Mouse (Mus musculus) midbrain, embryonic 13.5 days (tissue): ENCODE results near the gene Itga6. TPM values are rescaled to one million over a fixed set of nuclear protein-coding genes. Genes with fewer than 3 reads are reported as not detected.

Experiments
- ATAC-seq: fragments of 200-750 bp; cut with Nextera tagmentation; 2 replicates; pipeline ENCODE4 v1.8.0; 2017; ENCODE audit warnings: mild to moderate bottlenecking, moderate TSS enrichment, moderate library complexity
- H3K27ac ChIP-seq: fragments of 300-500 bp; sonication (generic); 2 replicates; pipeline ENCODE4 v1.5.1; 2015; ENCODE audit warnings: inconsistent platforms, mild to moderate bottlenecking, moderate library complexity
- H3K27me3 ChIP-seq: fragments of 300-500 bp; sonication (generic); 2 replicates; pipeline ENCODE4 v1.6.1; 2015; ENCODE audit warnings: mild to moderate bottlenecking, inconsistent platforms
- H3K36me3 ChIP-seq: fragments of 300-500 bp; sonication (generic); 2 replicates; pipeline ENCODE4 v1.6.1; 2015; ENCODE audit warnings: mild to moderate bottlenecking, inconsistent platforms
- H3K4me1 ChIP-seq: fragments of 300-500 bp; sonication (generic); replicated peaks from 2 replicates; pipeline ENCODE4 v1.6.1; 2015; ENCODE audit warnings: inconsistent platforms
- H3K4me2 ChIP-seq: fragments of 300-500 bp; sonication (generic); replicated peaks from 2 replicates; pipeline ENCODE4 v1.6.1; 2015; ENCODE audit warnings: moderate library complexity, mild to moderate bottlenecking, inconsistent platforms
- H3K4me3 ChIP-seq: fragments of 300-500 bp; sonication (generic); replicated peaks from 2 replicates; pipeline ENCODE4 v1.5.1; 2015; ENCODE audit warnings: mild to moderate bottlenecking, inconsistent platforms
- H3K9ac ChIP-seq: fragments of 300-500 bp; sonication (generic); replicated peaks from 2 replicates; pipeline ENCODE4 v1.6.1; 2015; ENCODE audit warnings: mild to moderate bottlenecking, inconsistent platforms
- H3K9me3 ChIP-seq: fragments of 300-500 bp; sonication (generic); 2 replicates; pipeline ENCODE4 v1.6.1; 2016; ENCODE audit warnings: mild to moderate bottlenecking, inconsistent platforms
- WGBS: fragments of 180-500 bp; shearing (Covaris S2); methylation state at CpG from one replicate; pipeline ENCODE4 v1.1.7; 2015; 5-methylcytosine and 5-hydroxymethylcytosine counted together
- polyA plus RNA-seq: library from polyadenylated mRNA; unstranded; fragments of >200 nt; fragmentation: Nextera tagmentation; extraction: Ambion mirVana; gene quantifications from 2 replicates; pipeline ENCODE4 v1.2.1, GENCODE M21; 2015

The Itga6 gene
- polyA plus RNA-seq, 1 experiment from 2014 or later, result 17.6 TPM

GRCm38 (mm10) chr2:71867019-71867418, 121.6 kb downstream of the Itga6 start:
- H3K9me3 ChIP-seq, result no peaks in the 10 kb centered on the region

GRCm38 (mm10) chr2:71867480-71867879, 122.1 kb downstream of the Itga6 start:
- no peaks in the 10 kb centered on the region for H3K4me1 ChIP-seq
- H3K4me3 ChIP-seq, result no peak overlapping the region
- H3K9me3 ChIP-seq, result no peaks in the 10 kb centered on the region
- ATAC-seq, result no peak
- no peak overlapping the region for H3K27ac ChIP-seq
- WGBS, result 5% methylated on average over 5 of the region's 5 CpGs
- H3K4me2 ChIP-seq, result no peak overlapping the region
- H3K36me3 ChIP-seq, result no peaks in the 10 kb centered on the region
- no peak overlapping the region for H3K9ac ChIP-seq
- no peaks in the 10 kb centered on the region for H3K27me3 ChIP-seq

More at GRCm38 (mm10) chr2:71867019-71867418, 121.6 kb downstream of the Itga6 start:
- ATAC-seq, result no peak
- Histone ChIP-seq H3K4me3 (no peak overlapping the region), H3K9ac (no peak overlapping the region), H3K4me1 (no peaks in the 10 kb centered on the region), H3K27ac (no peak overlapping the region), H3K36me3 (no peaks in the 10 kb centered on the region), H3K27me3 (no peaks in the 10 kb centered on the region), H3K4me2 (no peak overlapping the region)
- 86% methylated on average over 3 of the region's 3 CpGs for WGBS

GRCm38 (mm10) chr2:71868256-71868655, 122.8 kb downstream of the Itga6 start:
- no peaks in the 10 kb centered on the region for H3K9me3 ChIP-seq
- H3K27me3 ChIP-seq, result no peaks in the 10 kb centered on the region
- H3K36me3 ChIP-seq, result no peaks in the 10 kb centered on the region
- no peak for ATAC-seq
- 95% methylated on average over 1 of the region's 1 CpGs for WGBS
- no peak overlapping the region for H3K27ac ChIP-seq
- no peak overlapping the region for H3K4me2 ChIP-seq
- no peak overlapping the region for H3K9ac ChIP-seq
- H3K4me3 ChIP-seq, result no peak overlapping the region
- no peaks in the 10 kb centered on the region for H3K4me1 ChIP-seq

GRCm38 (mm10) chr2:71872141-71872540, 126.7 kb downstream of the Itga6 start:
- Histone ChIP-seq H3K4me2 (peak overlapping the region; percentile 76; the same call in 1 of the 2 replicates), H3K4me1 (peaks cover 8% of the 10 kb centered on the region; the same call in 1 of the 2 replicates), H3K36me3 (no peaks in the 10 kb centered on the region), H3K27ac (no peak overlapping the region), H3K9ac (no peak overlapping the region), H3K4me3 (no peak overlapping the region), H3K9me3 (no peaks in the 10 kb centered on the region), H3K27me3 (peaks cover 15% of the 10 kb centered on the region)
- 91% methylated on average over 10 of the region's 10 CpGs for WGBS
- no peak for ATAC-seq

GRCm38 (mm10) chr2:71872801-71873443, 127.5 kb downstream of the Itga6 start, which contains the start of gene Pdk1:
TSS of gene Pdk1 (plus strand) at chr2:71873224.
- Histone ChIP-seq H3K4me2 (peak within 1 kb of the TSS; percentile 76), H3K4me1 (peaks cover 8% of the 10 kb centered on the region; the same call in 1 of the 2 replicates), H3K27me3 (peaks cover 15% of the 10 kb centered on the region), H3K4me3 (peak within 1 kb of the TSS; percentile 59), H3K9ac (peak within 1 kb of the TSS; percentile 79), H3K27ac (peak within 1 kb of the TSS; percentile 74), H3K9me3 (no peaks in the 10 kb centered on the region), H3K36me3 (no peaks in the 10 kb centered on the region)
- peak; percentile 97 for ATAC-seq
- under 1% methylated on average over 55 of the region's 55 CpGs for WGBS

- H3K4me1 ChIP-seq, result peaks cover 8% of the 10 kb centered on the region; the same call in 1 of the 2 replicates
- peak overlapping the region; percentile 79 for H3K9ac ChIP-seq
- peak; percentile 10; the same call in 1 of the 2 replicates for ATAC-seq
- peak overlapping the region; percentile 76 for H3K4me2 ChIP-seq
- H3K9me3 ChIP-seq, result no peaks in the 10 kb centered on the region
- H3K27me3 ChIP-seq, result peaks cover 15% of the 10 kb centered on the region
- WGBS, result 4% methylated on average over 48 of the region's 51 CpGs
- peak overlapping the region; percentile 74 for H3K27ac ChIP-seq
- no peaks in the 10 kb centered on the region for H3K36me3 ChIP-seq
- H3K4me3 ChIP-seq, result peak overlapping the region; percentile 59
Measured at GRCm38 (mm10) chr2:71873474-71874322, 128.3 kb downstream of the Itga6 start.

GRCm38 (mm10) chr2:71874422-71874821, 129.0 kb downstream of the Itga6 start:
- Histone ChIP-seq H3K9ac (no peak overlapping the region), H3K27ac (no peak overlapping the region), H3K9me3 (no peaks in the 10 kb centered on the region), H3K36me3 (no peaks in the 10 kb centered on the region), H3K4me3 (no peak overlapping the region), H3K4me1 (peaks cover 8% of the 10 kb centered on the region; the same call in 1 of the 2 replicates), H3K27me3 (peaks cover 15% of the 10 kb centered on the region), H3K4me2 (peak overlapping the region; percentile 76; the same call in 1 of the 2 replicates)
- ATAC-seq, result no peak
- WGBS, result 77% methylated on average over 2 of the region's 2 CpGs

- Histone ChIP-seq H3K4me1 (peaks cover 8% of the 10 kb centered on the region; the same call in 1 of the 2 replicates), H3K9me3 (no peaks in the 10 kb centered on the region), H3K27me3 (peaks cover 15% of the 10 kb centered on the region), H3K4me3 (no peak overlapping the region), H3K4me2 (no peak overlapping the region), H3K27ac (no peak overlapping the region), H3K36me3 (no peaks in the 10 kb centered on the region), H3K9ac (no peak overlapping the region)
- ATAC-seq, result no peak
- 35% methylated on average over 2 of the region's 2 CpGs for WGBS
Measured at GRCm38 (mm10) chr2:71874836-71875235, 129.4 kb downstream of the Itga6 start.

- 0 out of 2 replicates have a peak, but pooled peaks cover 4% of the 10 kb centered on the region for H3K36me3 ChIP-seq
- no peak overlapping the region for H3K27ac ChIP-seq
- no peak overlapping the region for H3K4me3 ChIP-seq
- ATAC-seq, result no peak
- no peak overlapping the region for H3K4me2 ChIP-seq
- H3K9me3 ChIP-seq, result no peaks in the 10 kb centered on the region
- H3K27me3 ChIP-seq, result peaks cover 15% of the 10 kb centered on the region
- H3K4me1 ChIP-seq, result peaks cover 8% of the 10 kb centered on the region; the same call in 1 of the 2 replicates
- 95% methylated on average over 4 of the region's 4 CpGs for WGBS
- H3K9ac ChIP-seq, result no peak overlapping the region
Measured at GRCm38 (mm10) chr2:71877865-71878264, 132.4 kb downstream of the Itga6 start.

GRCm38 (mm10) chr2:71878441-71878840, 133.0 kb downstream of the Itga6 start:
- WGBS, result 75% methylated on average over 2 of the region's 2 CpGs

GRCm38 (mm10) chr2:71878943-71879342, 133.5 kb downstream of the Itga6 start:
- Histone ChIP-seq H3K27ac (no peak overlapping the region), H3K4me3 (no peak overlapping the region), H3K4me1 (peaks cover 2% of the 10 kb centered on the region; the same call in 1 of the 2 replicates), H3K36me3 (0 out of 2 replicates have a peak, but pooled peaks cover 4% of the 10 kb centered on the region), H3K9me3 (no peaks in the 10 kb centered on the region), H3K4me2 (no peak overlapping the region), H3K27me3 (peaks cover 14% of the 10 kb centered on the region), H3K9ac (no peak overlapping the region)
- no peak for ATAC-seq

More at GRCm38 (mm10) chr2:71878441-71878840, 133.0 kb downstream of the Itga6 start:
- Histone ChIP-seq H3K9ac (no peak overlapping the region), H3K9me3 (no peaks in the 10 kb centered on the region), H3K4me1 (peaks cover 7% of the 10 kb centered on the region; the same call in 1 of the 2 replicates), H3K4me3 (no peak overlapping the region), H3K4me2 (no peak overlapping the region), H3K27ac (no peak overlapping the region), H3K36me3 (0 out of 2 replicates have a peak, but pooled peaks cover 4% of the 10 kb centered on the region), H3K27me3 (peaks cover 15% of the 10 kb centered on the region)
- no peak for ATAC-seq
